Mouse (Mus musculus): ENCODE measurements around the gene Ntrk2.

GRCm38 (mm10) chr13:58921255-58921654 is 114.9 kb downstream of the Ntrk2 start:
- no peak for TF ChIP-seq POLR2A (IDR thresholded peaks at IDR 0.05; ENCODE audit: low read depth, low read length)
- no peak for TF ChIP-seq CTCF (IDR thresholded peaks at IDR 0.05; ENCODE audit: extremely low read depth, insufficient read length, insufficient replicate concordance, low read depth, low read length)
